Comparison of ENCODE assay signal across 8 mouse cellular contexts in genomic region chr16:97922779-97923126, GRCm38 (mm10). TPM values are rescaled to one million over a fixed set of nuclear protein-coding genes. Genes with fewer than 3 reads are reported as not detected.
A peak's percentile ranks its signal among the peaks of the same experiment; 100 is the strongest.
DNase-seq lines count a peak whose midpoint lies in the region; ATAC-seq and TF ChIP-seq lines count a peak whose summit lies in the region.

No protein-coding gene starts in this region.

- H3K36me3 ChIP-seq in heart, embryonic 15.5 days, result no peaks in the 10 kb centered on the region
- no peaks in the 10 kb centered on the region for H3K36me3 ChIP-seq in hindbrain, embryonic 11.5 days (ENCODE audit: control insufficient read depth, insufficient read depth, low read length)

- peak overlapping the region; percentile 77 for H3K4me3 ChIP-seq in heart, embryonic 15.5 days
- H3K4me3 ChIP-seq in hindbrain, embryonic 11.5 days (ENCODE audit: low read depth, low read length), result peak overlapping the region; percentile 71

- POLR2A ChIA-PET in Patski (lab: Charles Lee), result interaction anchor here (0.6 kb wide), 1 partner anchor 74 kb away, joined by 4 read pairs; no protein-coding TSS in a partner anchor

- in situ Hi-C loops in Patski (cut with MboI; ENCODE audit: low pct_unique_long_range_greater_than_20kb), result loop anchor here (5.0 kb wide), 1 partner anchor 35 kb away; no protein-coding TSS in a partner anchor

- WGBS in heart, embryonic 15.5 days, result 1% methylated on average over 9 of the region's 9 CpGs
- 1% methylated on average over 9 of the region's 9 CpGs for WGBS in hindbrain, embryonic 11.5 days

- no peak for TF ChIP-seq CTCF in Patski (IDR thresholded peaks at IDR 0.05)

- peaks cover 24% of the 10 kb centered on the region for H3K4me1 ChIP-seq in heart, embryonic 15.5 days (replicated peaks)
- no peaks in the 10 kb centered on the region for H3K4me1 ChIP-seq in hindbrain, embryonic 11.5 days (replicated peaks; ENCODE audit: control insufficient read depth, insufficient read depth, low read length)

- peak overlapping the region; percentile 81 for H3K9ac ChIP-seq in heart, embryonic 15.5 days
- H3K9ac ChIP-seq in hindbrain, embryonic 11.5 days (ENCODE audit: low read depth, low read length), result peak overlapping the region; percentile 81; the same call in 1 of the 2 replicates

- CTCF ChIA-PET in Patski (lab: Charles Lee), result interaction anchor here (1.2 to 1.7 kb wide), 3 partner anchors 11 to 35 kb away, joined by 3 to 5 read pairs (median 3); no protein-coding TSS in a partner anchor

- no peaks in the 10 kb centered on the region for H3K9me3 ChIP-seq in heart, embryonic 15.5 days (replicated peaks)
- H3K9me3 ChIP-seq in hindbrain, embryonic 11.5 days (ENCODE audit: control insufficient read depth, low read length), result no peaks in the 10 kb centered on the region

- peak; percentile 37 for ATAC-seq in heart, embryonic 15.5 days (replicated peaks; ENCODE audit: insufficient number of reproducible peaks, insufficient read depth, low FRiP score, low read depth)
- ATAC-seq in Patski, result peak; percentile 46
- no peak; the same call in 1 of the 2 replicates for ATAC-seq in hindbrain, embryonic 11.5 days (ENCODE audit: low FRiP score)
- peak; percentile 18 for ATAC-seq in megakaryocyte progenitor cell, adult 5-6 weeks (replicated peaks; ENCODE audit: poor library complexity)

- peak overlapping the region; percentile 78 for H3K4me2 ChIP-seq in heart, embryonic 15.5 days
- peak overlapping the region; percentile 78 for H3K4me2 ChIP-seq in hindbrain, embryonic 11.5 days (replicated peaks; ENCODE audit: low read depth, low read length)

- H3K27me3 ChIP-seq in heart, embryonic 15.5 days, result no peaks in the 10 kb centered on the region
- H3K27me3 ChIP-seq in Patski, result no peaks in the 10 kb centered on the region
- no peaks in the 10 kb centered on the region for H3K27me3 ChIP-seq in hindbrain, embryonic 11.5 days (ENCODE audit: control insufficient read depth, insufficient read depth, low read length)

- H3K27ac ChIP-seq in heart, embryonic 15.5 days, result peak overlapping the region; percentile 87; the same call in 1 of the 2 replicates
- no peak overlapping the region for H3K27ac ChIP-seq in hindbrain, embryonic 11.5 days (ENCODE audit: low read depth, low read length)

- no peak for DNase-seq in heart, adult 9 months (ENCODE audit: low spot score in 2 of 2)
- no peak for DNase-seq in Patski (ENCODE audit: low read depth, low spot score)
- no peak for DNase-seq in hindbrain, embryonic 11.5 days (ENCODE audit: low spot score)
- no peak for DNase-seq in thymus, postnatal 36 days
- no peak for DNase-seq in layer of hippocampus, adult 11-12 months (ENCODE audit: low spot score)
- no peak for DNase-seq in cerebellum, postnatal 36 days

RNA-seq across cellular contexts. Expression of gene C2cd2, which starts 39.6 kb away (rescaled TPM):
- polyA plus RNA-seq in heart, embryonic 15.5 days (2015; fragmentation: Nextera tagmentation; extraction: Ambion mirVana), result 15.2 and 18.5 TPM in 2 replicates
- 13.8 TPM for polyA plus RNA-seq in Patski (2021)
- polyA plus RNA-seq in hindbrain, embryonic 11.5 days (2014; fragmentation: Nextera tagmentation; extraction: Ambion mirVana), result 14.3 and 15.2 TPM in 2 replicates
- 9.8 and 14.1 TPM in 2 replicates for total RNA-seq in megakaryocyte progenitor cell, adult 5-6 weeks (2015)
- total RNA-seq in megakaryocyte progenitor cell, adult 5-6 weeks (2017), result 17.7 and 21.5 TPM in 2 replicates

RNA-seq across cellular contexts. Expression of gene Zbtb21, which starts 39.7 kb away (rescaled TPM):
- 6.4 and 7.4 TPM in 2 replicates for polyA plus RNA-seq in heart, embryonic 15.5 days (2015; fragmentation: Nextera tagmentation; extraction: Ambion mirVana)
- polyA plus RNA-seq in Patski (2021), result 23.0 TPM
- 14.0 and 15.6 TPM in 2 replicates for polyA plus RNA-seq in hindbrain, embryonic 11.5 days (2014; fragmentation: Nextera tagmentation; extraction: Ambion mirVana)
- total RNA-seq in megakaryocyte progenitor cell, adult 5-6 weeks (2015), result 9.9 and 18.3 TPM in 2 replicates
- total RNA-seq in megakaryocyte progenitor cell, adult 5-6 weeks (2017), result 12.0 and 16.8 TPM in 2 replicates
